Mouse (Mus musculus) urinary bladder, adult 18-20 months (tissue): ENCODE measurements at regions not wholly inside any gene's neighbourhood (a gene's known extent, or its start where the extent isn't known, plus 50 kb on each side); places are given as distances from the start of the nearest gene placed in this dataset.

Experiments used
- DNase-seq, 2 experiments: peaks; one replicate each; pipeline ENCODE4 v3.0.0; 2022; ENCODE audit warnings: low spot score in 2 of 2, mixed read lengths in 2 of 2

- no peak for DNase-seq
These were observed 2017.1 kb upstream of the Pcdh20 start for GRCm38 (mm10) chr14:90488301-90488700.

DNA sequence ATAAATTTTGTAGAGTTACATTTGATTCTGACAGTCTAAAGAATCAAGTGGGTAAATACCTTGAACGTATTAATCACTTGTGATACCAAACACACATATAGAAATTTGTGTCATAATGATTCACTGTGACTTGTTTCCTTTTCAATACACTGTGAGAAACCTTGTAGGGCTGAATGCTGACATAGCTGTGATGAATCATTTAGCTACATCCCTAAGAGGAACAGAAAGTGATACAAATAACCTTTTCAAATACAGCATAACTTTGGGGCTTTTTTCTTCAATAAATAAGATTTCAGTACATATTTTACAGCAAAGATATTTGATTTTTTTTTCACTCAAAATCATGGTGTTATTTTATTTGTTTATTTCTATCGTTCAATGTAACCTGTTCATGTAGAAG is 1976.8 kb upstream of the Pcdh20 start:
- no peak for DNase-seq

GRCm38 (mm10) chr14:90432874-90433543 is 1961.8 kb upstream of the Pcdh20 start:
- DNase-seq: no peak

DNA sequence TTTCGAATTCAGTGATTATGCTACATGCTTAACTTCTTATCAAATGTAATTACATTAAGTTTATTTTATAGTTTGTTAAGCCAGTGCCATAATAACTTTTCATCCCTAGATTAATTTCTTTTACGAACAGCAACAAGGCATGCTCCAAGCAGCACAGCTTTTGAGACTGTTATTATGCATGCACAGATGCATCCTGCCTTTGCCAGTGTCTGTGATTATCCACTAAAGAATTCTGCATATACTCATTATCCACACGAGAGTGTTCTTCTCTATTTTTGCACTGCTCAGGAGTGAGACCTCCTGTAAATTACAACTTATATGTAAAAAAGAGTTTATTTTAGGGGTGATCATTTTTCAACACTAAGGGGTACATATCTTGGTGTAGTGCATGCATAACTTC is 1941.5 kb upstream of the Pcdh20 start:
- DNase-seq: no peak

DNA sequence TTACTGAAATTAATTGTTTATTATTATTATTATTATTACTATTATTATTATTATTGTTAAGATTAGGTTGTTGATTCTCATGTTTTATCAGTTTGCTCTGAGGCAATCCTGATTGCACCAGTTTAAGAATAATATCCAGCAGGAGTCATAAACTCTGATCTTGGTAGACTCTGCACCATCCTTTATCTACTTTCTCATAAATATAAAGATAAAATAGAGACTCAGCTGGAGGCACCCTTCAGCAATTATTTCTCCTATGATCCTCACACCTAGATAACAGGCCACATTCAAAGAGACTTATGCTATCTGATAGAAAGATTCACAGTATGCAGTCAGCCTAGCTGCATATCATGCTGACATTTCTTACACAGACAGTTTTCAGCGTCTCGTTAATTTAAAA is 1935.2 kb upstream of the Pcdh20 start:
- no peak for DNase-seq

- DNase-seq: no peak
These were observed 1934.3 kb upstream of the Pcdh20 start for GRCm38 (mm10) chr14:90405476-90405875.

DNA sequence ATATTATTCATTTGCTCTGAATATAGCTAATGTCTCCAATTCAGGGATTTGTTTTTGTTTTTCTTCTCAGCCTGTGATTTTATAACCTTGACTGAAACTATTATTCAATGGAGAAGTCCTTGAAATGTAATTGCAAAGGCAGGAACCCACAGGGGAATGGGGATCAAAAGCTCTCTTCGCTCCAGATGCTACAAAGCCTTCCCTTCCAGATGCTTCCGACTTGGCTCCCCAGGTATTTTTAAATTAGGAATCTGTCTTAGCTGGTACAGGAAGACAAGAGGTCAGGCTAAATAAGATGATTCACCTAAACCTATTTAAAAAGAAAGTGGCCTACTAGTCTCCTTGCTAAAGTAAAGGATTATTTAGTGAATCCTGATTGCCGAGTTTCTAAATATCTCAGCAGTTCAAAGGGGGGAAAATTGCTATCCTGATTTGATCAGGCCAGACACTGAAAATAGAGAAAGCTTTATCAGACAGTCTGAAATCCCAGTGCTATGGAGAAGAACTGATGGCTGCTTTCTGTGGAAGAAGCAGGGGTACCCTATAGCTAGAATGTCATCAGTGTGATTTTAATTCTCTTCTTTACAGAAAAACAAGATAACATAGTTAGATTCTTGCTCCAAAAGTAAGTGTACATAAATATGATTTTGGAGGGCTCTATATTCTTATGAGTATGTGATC is 1896.2 kb upstream of the Pcdh20 start:
- DNase-seq: no peak

DNA sequence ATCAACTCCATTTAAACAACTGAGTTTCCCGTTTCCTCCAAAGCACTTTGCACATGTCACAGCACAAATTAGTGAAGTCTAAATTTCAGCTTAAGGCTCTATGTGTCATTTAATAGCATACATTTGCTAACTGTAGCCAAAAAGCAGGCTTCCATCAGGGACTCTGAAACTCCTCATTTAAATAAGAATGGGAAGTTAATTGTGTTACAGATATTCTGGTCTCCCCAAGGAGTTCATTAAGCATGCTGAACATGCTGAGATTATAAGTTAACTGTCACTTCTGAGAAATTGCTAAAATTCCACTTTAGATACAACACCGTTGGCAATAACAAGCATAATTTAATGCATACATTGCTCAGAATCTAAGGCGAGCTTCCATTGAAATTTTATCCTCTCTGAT is 1863.3 kb upstream of the Pcdh20 start:
- no peak for DNase-seq

GRCm38 (mm10) chr14:90295456-90295855 is 1824.3 kb upstream of the Pcdh20 start:
- DNase-seq: peak; percentile 4 to 6

GRCm38 (mm10) chr14:90246042-90246441 is 1774.8 kb upstream of the Pcdh20 start:
- no peak for DNase-seq

DNA sequence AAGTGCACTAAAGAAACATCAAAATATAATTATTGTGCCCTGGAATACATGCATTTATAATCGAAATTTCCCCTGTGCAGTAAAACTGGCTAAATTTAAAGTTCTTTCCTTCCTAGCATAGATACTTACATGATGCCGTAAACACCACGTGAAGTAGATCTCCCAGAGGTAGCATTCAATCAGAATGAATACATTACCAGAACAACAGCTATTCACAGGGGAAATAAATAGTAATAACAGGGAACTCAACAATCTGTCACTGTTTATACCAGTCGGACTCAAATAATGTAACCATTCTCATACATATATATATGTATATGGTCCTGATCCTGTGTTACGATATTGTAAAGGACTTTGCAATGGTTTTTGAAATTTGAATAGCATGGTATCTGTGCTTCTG is 1761.5 kb upstream of the Pcdh20 start:
- DNase-seq: no peak

DNA sequence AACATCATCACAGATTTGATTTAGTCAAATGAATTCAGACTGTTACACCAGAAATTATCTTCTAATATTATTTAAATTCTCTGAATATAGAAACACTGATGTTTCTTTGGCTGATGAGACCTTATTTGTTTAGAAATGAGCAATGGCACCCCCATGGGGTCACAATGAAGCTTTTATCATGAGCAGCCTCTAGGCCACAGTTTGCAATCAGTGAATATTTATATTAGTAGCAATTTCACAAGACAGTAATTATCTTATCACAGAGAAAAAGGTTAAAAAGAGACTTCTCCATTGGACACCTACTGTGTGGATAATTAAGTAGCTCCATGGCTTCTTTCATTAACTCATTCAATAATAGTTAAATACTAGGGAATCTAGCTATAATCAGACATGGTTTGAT is 1729.1 kb upstream of the Pcdh20 start:
- DNase-seq: no peak

DNA sequence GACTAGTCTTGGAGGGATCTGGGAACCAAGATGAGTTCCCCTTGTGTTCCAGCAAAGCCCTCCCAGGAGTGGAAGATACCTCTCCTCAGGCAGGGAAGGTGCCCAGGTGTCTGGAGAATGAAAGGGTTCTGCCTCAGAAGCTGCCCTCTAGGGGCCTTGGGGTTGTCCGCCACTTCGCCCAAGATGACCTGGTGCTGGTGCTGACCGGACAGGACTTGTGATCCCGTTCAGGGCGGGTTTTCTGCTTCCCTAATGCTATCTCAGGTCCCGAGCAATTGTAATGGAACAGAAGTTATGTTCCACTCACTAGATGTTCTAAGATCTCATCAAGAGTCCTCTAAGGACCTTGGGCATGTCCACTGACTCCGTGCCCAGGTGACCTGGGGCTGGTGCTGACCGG is 1726.6 kb upstream of the Pcdh20 start:
- no peak for DNase-seq

DNA sequence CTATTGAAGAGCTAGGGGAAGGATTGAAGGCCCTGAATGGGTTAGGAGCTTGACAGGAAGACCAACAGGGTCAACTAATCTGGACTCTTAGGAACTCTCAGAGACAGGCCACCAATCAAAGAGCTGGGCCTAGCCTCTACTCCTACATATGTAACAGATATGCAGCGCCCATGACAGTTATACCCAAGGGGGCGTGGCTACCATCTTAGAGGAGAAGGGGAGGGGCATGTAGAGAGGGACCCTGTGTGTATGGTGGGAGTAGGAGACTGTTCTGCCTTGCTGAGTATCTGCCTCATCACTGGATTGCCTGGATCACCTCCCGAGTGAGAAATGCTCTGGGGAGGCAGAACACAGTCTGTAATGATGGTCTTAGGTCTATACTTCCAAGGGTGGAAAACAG is 1701.5 kb upstream of the Pcdh20 start:
- no peak for DNase-seq
